Mouse (Mus musculus): ENCODE data around the gene C1qc.

Gene C1qc

GRCm38 (mm10) chr4:136847166-136847565 is 45.7 kb downstream of the C1qc start:
- no peak for DNase-seq

GRCm38 (mm10) chr4:136842802-136843201 is 50.1 kb downstream of the C1qc start:
- DNase-seq, result no peak

- no peak for DNase-seq
These were observed 50.8 kb downstream of the C1qc start for GRCm38 (mm10) chr4:136842033-136842432.

- DNase-seq, result peak; percentile 89 to 92
These were observed 51.8 kb downstream of the C1qc start for GRCm38 (mm10) chr4:136841056-136841455.
